Mouse (Mus musculus): ENCODE results near the gene Lemd2.

GRCm38 (mm10) chr17:27212768-27213525 lies 8.7 kb upstream of the Lemd2 start:
- TF ChIP-seq CTCF (conservative IDR thresholded peaks at IDR 0.05; ENCODE audit: insufficient read depth, insufficient read length, low read depth, low read length) (peak; percentile 61), POLR2A (IDR thresholded peaks at IDR 0.05; ENCODE audit: low read depth, low read length) (no peak)
